Mouse (Mus musculus) spleen, postnatal 36 days (tissue): ENCODE measurements around the gene Adtrp.
A peak's percentile ranks its signal among the peaks of the same experiment; 100 is the strongest.

Source experiments
- DNase-seq, 2 experiments: peaks; one replicate each; pipeline ENCODE4 v3.0.0; 2022; ENCODE audit warnings: low spot score in 2 of 2, mixed read lengths in 1 of 2

The Adtrp gene

DNA sequence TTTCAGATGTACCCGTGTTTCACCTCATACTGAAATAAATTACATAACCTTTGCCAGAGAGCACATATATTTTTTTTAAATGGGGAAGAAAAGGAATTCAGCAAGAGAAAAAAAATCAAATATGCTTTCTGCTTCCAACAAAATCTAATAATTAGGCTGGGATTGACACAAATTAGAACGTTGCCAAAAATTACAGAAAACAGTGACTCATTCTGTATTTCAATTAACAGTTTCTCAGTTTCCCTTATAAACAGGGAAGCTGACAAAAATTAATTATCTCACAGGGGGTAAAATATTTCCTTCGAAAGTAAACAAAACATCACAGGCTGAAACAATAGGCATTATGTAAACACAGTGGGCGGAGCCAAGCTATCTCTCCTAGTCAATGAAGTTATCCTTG, 67.2 kb downstream of the Adtrp start:
- DNase-seq = no peak

- DNase-seq = no peak
Observed at GRCm38 (mm10) chr13:41779603-41780180, 67.8 kb downstream of the Adtrp start.

GRCm38 (mm10) chr13:41773812-41774376, 73.6 kb downstream of the Adtrp start:
- no peak for DNase-seq

DNA sequence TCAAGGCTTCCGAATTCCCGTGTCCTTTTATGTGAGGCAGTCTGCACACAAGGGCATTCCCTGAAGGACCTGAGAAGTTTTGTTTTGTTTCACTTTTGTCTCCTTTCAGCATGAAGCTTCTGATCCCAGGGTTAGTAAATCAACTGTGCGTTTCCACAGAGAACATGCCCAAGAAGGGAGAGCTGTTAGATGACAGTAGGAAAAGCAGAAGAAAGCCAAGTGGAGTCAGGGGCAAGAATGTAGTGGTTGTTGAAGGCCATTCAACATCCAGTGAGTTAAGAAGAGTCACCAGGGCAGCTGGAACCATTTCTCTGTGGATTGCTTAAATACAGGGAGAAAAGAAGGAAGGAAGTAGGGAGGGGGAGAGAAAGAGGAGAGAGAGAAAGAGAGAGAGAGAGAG, 76.4 kb downstream of the Adtrp start:
- no peak for DNase-seq

DNA sequence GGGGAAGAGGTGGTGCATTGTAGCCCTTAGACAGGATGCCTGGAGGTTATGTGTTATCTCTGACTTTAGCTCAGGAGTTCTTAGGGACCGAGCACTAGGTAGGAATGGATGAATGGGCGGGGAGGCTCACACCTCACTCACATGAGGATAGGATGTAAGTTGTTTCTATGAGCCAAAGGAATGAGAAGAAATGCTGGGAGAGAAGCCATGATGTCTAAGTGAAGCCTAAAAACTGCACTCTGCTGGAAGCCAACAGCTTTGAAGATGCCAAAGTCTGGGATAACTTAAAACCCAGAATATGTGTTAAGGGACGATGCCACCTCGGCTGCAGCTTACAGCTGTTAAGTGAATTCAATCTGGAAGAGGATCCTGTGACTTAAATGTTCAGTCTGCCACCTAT, 79.5 kb downstream of the Adtrp start:
- DNase-seq = no peak

DNA sequence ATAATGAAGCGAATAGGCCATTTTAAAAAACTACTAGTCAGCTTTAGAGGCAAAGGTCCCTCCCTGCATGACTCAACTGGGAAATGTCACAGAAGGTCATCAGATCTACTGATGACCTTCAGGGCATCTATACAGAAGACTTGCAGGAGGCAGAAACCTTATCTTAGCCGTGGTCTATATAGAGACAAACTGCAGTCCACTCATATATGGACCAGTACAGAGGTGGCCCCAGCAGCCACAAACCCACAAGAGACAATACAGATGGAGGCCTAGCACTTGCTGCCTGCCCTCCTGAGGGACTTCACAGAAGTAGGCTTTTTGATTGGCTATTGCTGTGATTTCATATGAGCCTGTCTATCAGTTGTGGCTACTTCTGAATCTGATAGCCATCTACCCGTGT, 85.5 kb downstream of the Adtrp start:
- no peak for DNase-seq

GRCm38 (mm10) chr13:41760484-41760883, 87.0 kb downstream of the Adtrp start:
- DNase-seq = no peak

- DNase-seq = no peak
Observed at GRCm38 (mm10) chr13:41758550-41759465, 88.7 kb downstream of the Adtrp start.

GRCm38 (mm10) chr13:41753114-41753513, 94.4 kb downstream of the Adtrp start:
- DNase-seq = no peak

DNA sequence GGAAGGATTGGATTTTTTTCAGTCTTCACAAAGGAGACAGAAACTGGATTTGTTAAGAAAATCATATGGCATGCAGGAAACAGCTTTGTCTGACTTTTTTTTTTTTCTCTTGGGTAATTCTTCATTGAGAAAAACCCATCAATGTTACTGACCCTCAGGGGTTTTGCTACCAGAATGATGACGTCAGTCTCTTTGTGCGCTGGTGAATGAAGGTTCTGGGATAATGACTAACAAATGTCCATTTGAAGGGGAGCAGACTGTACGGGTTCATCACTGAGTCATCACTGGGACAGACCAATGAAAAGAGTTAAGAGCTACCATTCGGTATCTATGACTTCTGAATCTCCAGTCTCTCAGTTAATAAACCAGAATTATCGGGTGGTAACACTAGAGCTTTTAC, 97.0 kb downstream of the Adtrp start:
- no peak for DNase-seq

DNA sequence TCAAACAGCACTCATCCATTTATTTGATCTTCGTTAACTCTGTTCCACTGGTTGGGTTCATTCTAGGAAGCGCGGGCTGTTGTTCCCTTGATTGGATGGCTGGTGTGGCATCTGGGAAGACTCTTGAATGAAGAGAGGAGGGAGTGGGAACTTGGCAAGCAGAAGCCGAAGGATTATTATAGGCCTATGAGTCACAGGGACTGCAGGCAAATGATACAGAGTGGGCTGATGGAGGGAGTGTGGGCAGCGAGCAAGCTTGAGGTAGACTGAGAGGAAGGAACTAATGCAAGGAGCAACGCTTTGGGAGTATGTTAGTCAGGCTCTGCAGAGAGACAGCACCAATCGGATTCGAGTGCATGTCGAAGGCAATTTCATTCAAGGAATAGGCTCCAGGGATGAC, 98.6 kb downstream of the Adtrp start:
- no peak for DNase-seq

DNA sequence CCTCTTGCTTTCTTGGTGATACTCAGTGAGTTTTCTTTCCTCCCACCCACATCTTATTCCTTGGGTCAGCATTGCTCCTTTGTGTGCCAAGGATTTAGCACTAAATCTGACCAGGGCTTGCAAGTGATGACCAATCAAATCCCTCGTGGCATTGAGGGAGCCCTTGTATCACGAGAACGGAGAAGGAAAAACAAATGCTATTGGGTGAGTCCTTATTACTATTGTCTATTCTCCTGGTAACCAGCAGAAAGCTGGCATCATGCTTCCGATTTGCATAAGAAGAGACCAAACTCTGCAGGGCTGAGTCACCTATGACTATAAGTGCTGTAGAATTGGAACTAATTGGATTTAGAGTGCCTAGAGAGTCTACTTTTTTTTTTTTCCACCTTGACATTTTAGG, 99.8 kb downstream of the Adtrp start:
- DNase-seq = no peak

- peak; percentile 13 to 58 for DNase-seq
Observed at GRCm38 (mm10) chr13:41746971-41747615, 100.4 kb downstream of the Adtrp start.

- DNase-seq = no peak
Observed at GRCm38 (mm10) chr13:41740456-41741085, 106.9 kb downstream of the Adtrp start.

DNA sequence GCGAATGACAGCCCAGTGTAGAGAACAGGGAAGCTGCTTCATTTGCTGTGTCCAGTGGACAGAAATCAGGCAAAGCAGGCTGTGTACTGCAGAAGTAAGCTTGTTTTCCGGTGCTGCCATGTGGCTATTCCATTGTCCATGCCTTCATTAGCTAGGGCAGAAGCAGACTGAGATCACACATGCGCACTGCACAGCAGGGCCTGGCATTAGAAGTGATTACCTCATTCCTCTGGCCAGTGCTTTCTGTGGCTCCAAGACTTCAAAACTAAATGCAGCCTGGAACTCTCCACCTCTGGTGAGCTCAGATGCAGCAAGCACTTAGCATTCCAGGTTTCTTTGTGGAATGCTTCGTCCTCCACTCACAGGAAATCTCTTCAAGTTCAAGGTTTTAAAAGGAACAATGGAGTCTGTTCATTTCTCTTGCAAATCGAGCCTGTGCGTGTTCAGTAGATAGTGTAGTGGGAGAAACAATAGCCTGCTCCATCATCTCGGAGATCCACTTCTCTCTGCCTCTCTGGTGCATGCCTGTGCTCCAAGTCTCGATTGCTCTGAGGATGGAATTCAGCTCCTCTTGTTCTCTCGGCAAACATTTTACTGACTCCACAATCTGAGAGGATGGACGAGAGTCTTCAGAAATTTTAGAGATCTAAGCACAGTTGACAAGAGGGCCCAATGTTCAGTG, 109.7 kb downstream of the Adtrp start:
- DNase-seq = no peak

- no peak for DNase-seq
Observed at GRCm38 (mm10) chr13:41729660-41730059, 117.8 kb downstream of the Adtrp start.

DNA sequence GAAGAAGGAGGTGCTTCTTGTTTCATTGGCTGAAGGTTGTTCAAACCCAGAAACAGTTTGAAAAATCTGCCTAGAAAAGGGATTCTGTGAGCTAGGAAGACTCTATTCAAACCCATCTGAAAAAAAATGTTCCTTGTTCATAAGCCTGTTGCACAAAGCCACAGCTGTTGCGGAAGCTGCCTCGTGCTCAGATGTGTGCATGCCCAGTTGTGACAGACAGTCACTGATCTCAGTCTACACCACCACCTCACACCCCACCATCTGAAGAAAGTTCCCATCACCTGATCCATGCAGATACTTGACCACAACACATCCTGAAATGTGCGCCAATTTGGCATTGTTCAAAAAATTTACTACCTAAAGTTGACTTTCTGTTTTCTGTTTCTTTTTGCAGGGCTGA, 119.7 kb downstream of the Adtrp start:
- DNase-seq = no peak

DNA sequence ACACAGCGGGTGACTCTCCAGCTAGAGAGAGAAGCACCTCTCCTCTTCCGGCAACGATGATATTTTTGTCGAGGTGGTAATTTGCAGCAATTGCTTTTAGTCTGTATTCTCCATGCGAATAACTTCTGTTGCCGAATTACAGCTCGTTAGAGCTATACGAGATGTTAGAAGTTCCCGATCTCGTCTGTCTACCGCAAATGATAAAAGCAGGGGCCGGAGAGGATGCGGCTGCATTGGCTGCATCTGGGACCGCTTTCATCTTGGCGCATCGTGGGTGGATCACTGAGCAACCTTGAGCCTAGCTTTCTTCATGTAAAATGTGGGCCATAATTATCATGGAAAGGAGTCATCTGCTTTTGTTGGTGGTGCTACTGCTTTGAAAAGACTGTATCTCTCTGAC, 128.2 kb downstream of the Adtrp start:
- DNase-seq = no peak

GRCm38 (mm10) chr13:41718051-41718450, 129.4 kb downstream of the Adtrp start:
- DNase-seq = no peak
